Mouse (Mus musculus) layer of hippocampus, adult 8-10 months (tissue): ENCODE measurements around the gene Tmem240. TPM values are rescaled to one million over a fixed set of nuclear protein-coding genes. Genes with fewer than 3 reads are reported as not detected.
"Not testable (repeated sequence)": the region's sequence is repeated elsewhere in the genome, so short reads cannot be mapped to it uniquely, and the experiment has no call there.

Experiments used
- DNase-seq, 2 experiments: peaks; one replicate each; pipeline ENCODE4 v3.0.0; 2022; ENCODE audit warnings: low spot score in 2 of 2
- total RNA-seq, 4 experiments: library from RNA; stranded (reverse); gene quantifications; 2 replicates each; pipeline ENCODE4 v1.2.4; 2022

The Tmem240 gene
- 10 to 100 TPM; 32.7 to 35.8 (median 34.4) TPM for total RNA-seq

DNA sequence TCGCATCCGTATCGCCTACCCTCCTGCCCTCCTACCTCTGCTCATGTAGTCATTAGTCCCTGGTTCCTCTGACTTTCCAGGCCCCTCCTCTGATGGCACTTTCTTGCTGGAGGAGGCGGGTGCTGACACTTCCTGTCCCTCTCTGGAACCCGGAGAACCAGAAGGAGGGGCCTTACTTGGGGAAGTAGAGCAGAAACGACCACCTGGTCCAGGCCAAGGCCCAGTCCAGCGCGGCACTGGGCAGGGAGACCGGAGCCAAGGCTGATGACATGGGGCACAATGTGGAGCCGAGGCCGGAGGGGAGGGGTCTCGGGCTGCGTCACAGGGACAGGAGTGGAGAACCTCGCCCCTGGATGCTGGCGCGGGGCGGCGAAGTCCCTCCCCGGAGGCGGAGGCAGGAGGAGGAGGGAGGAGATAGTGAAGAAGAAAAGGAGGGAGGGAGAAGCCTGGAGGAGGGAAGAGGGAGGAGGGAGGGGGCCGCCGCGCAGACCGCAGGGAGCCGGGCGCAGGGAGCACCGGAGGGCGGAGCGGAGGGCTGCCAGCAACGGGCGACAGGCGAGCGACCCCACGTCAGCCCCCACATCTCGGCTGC is at the start of gene Tmem240:
Gene Tmem240, plus strand, starts transcription at position 451 of the 592 bp plus-strand sequence.
- peak; percentile 86 to 90 for DNase-seq

DNA sequence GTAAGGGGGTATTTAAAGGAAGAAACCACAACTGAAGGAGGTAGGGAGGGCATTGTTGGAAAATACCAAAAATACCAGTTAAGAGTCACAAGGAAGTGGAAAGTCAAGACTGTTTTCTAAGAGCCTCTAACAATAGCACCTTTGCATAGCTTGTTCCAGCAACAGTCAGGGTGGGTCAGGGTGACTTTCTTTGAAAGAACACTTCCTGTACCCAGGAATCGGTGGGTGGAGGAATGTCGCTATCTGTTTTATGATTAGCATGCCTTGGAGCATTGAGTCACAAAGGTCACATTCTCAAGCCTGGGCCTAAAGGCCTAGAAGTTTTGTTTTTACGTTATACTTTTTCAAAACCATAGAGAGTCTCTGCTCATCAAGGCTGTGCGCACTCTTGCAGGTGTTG is 46.8 kb upstream of the Tmem240 start:
- DNase-seq: not testable (repeated sequence)

DNA sequence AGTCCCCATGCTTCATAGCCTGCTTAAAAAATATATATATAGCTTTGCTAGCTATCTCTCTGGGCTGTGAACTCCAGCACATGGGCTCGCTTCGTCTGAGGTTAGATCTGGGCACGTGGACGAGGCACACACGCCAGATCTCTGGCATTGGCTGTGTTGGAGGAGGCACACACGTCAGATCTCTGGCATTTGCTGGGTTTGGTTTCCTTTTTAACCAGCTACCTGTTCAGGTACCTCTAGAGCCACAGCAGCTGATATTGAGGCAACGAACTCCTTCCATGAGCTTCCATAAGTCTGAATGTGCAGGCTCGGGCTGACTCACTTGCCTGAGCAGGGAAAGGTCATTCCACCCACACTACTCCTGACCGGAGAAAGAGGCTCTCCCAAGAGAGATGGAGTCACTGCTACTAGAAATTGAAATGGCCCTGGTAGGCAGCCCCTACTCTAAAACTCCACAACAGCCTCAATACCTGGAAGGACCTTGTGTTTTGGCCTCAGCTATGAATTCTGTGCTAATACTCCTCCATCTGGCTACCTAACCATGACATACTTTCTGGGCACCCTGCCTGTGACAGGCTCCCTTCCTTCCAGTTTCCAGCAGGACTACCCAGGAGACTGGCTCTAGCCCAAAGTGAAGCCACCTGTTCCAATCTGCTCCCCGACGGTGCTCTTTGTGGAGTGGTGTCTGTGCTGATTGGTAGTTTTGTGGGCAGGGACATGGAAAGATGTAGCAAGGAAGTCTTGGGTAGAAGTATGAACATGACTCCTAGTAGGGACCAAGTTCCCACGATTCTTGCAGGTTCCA is 43.8 kb upstream of the Tmem240 start:
- peak; percentile 72 to 80 for DNase-seq

DNA sequence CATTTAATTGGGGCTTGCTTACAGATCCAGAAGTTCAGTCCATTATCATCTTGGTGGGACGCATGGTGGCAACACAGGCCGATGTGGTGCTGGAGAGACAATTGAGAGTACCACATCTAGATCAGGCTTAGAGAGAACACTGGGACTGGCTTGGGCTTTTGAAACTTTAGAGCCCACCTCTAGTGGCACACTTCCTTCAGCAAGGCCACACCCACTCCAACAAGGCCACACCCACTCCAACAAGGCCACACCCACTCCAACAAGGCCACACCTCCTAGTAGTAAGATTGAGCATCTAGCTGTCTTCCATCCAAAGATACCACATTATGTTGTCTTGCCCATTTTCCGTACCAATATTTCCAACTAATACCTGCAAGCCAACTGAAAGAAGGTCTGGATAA is 42.2 kb upstream of the Tmem240 start:
- no peak for DNase-seq

DNA sequence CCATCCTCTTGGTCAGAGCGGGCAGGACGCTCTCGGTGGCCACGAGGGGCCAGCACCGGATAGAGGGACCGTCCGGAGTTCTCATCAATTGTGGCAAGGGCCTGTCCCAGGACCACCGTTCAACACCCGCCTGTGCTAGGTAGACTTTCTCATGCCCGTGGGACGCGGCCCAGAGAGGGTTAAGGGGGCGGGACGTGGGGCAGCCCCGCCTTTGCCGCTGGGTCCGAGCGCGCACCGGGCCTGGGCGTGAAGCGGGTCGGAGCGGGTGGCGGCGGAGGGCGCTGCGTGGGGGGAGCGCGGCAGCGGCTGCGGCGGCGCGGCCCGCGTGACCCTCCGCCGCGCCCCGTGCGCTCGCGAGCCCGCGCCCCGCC is 40.5 kb upstream of the Tmem240 start, which contains the start of gene Fndc10:
Gene Fndc10, plus strand, starts transcription at position 232 of the 371 bp plus-strand sequence.
- peak; percentile 49 to 62 for DNase-seq

DNA sequence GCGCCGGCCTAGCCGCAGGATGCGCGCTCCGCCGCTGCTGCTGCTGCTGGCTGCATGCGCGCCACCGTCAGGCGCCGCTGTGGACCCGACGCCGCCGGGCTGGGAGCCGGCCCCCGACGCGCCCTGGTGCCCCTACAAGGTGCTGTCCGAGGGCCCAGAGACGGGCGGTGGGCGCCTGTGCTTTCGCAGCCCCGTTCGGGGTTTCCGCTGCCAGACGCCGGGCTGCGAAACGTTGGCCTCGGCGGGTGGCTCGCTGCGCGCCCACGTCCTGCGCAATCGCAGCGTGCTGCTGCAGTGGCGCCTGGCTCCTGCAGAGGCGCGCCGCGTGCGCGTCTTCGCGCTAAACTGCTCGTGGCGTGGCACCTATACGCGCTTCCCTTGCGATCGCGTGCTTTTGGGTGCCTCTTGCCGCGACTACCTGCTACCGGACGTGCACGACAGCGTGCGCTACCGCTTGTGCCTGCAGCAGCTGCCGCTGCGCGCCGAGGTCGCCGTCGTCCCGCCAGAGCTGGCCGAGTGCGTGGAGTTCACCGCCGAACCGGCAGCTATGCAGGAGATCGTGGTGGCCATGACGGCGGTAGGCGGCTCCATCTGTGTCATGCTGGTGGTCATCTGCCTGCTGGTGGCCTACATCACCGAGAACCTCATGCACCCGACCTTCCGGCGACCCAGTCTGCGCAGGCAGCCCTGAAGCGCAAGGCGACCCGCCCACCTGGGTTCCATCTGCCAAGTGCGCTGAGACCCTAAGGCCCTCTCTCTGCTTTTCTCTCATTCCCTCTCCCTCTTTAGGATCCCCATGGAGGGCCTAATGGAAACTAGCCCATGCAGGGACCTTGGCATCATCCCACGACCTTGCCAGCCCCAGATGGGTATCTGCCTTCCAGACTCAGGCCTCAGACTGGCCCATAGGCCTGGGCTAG is 39.9 kb upstream of the Tmem240 start:
- peak; percentile 60 to 76 for DNase-seq

DNA sequence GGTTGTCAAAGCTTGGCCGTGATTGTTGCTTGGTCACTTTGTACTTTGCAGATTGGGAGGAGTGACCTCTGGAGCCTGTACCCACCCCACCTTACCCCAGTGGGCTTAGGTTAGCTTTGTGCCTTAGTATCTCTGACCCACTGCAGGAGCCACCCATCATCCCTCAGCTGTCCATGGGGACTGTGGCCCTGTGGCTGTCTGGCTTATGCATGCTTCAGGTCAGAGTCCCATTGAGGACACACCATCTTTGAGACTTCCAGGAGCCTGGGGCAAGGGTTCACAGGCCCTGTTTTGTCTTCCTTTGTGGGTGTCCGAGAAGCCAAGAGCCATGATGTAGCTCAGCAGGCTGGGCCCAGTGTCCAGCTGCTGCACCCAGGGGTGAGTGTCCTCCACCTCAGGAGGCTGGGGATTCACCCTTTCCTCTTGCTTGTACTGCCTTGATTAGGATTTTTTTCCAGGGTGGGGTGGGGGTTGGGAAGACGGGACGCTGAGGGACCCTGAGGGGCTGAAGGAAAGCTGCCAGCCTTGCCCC is 39.0 kb upstream of the Tmem240 start:
- no peak for DNase-seq

DNA sequence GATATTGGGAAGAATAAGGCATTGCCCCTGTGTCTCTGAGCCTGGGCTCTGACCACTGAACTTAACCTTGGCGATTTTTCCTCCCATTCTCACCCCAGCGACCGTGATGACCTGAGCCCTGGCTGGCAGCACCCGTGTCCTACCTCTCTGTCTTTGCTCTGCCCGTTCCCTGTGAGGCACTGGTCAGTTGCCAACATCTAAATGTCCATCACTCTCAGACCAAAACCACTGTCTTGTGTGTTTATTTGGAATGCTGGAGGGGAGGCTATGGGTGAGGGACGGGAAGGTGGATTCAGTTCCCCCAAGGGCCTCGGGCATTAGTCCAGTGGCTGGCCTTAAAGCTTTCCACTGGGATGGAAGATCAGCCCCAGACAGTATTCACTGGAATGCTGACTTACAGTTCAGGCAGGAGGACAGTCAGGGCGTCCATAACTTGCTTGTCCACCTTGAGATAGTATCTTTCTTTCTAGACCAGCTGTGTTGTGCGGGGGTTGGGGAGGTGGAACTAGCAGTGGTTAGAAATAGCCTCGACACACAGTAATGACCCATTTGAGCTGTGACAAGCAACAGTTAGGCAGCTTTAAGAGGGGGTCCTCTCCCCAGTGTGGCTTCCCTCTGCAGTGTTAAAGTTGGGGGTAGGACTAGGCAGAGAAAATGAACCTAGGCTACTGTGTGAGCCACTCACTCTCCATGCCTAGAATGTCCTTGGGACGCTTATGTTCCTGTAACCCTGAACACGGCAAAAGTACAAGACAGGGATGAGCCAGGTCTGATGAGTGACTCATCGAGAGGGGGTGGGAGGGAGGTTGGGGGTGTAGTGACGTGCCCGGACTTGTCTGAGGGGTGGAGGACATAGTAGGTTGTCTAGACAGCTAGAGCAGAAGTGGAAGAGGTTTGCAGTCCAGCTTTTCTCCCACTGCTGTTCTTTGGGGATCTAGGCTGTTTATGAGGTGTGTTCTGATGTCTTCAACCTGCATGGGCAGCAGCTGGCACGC is 38.0 kb upstream of the Tmem240 start:
- DNase-seq: no peak

DNA sequence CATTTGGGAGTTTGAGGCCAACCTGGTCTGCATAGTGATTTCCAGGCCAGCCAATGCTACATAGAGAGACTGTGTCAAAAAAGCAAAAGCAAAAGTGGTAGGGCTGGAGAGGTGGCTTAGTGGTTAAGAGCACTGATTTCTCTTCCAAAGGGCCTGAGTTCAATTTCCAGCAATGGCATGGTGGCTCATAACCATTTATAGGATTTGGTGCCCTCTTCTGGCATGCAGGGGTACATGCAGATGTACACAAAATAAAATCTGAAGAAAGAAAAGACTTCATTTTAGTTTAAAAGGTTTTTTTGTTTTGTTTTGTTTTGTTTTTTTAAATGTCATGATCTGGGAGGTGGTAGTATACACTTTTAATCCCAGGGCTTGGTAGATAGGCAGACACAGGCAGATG is 34.2 kb upstream of the Tmem240 start:
- no peak for DNase-seq

DNA sequence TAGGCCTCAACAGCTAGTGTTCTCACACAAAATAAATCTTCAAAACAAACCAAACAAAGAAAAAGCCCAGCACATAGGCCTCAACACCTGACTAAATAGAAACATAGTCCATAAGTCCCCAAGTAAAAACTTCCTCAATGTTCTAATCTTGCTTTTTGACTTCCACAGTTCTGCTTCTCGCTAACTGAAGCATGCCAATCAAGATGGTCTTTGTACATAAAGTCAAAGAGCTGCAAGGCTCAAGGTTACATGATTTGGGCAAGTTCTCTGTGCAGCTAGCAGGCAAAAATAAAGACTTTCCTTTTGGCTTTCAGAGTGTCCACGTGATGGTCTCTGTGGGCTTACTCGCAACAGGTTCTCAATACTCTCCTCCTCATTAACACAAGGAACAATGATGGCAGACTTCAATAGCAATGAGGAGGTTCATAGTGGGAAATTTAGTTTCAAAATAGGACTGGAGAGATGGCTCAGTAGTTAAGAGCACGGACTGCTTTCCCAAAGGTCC is 31.1 kb upstream of the Tmem240 start:
- no peak for DNase-seq

DNA sequence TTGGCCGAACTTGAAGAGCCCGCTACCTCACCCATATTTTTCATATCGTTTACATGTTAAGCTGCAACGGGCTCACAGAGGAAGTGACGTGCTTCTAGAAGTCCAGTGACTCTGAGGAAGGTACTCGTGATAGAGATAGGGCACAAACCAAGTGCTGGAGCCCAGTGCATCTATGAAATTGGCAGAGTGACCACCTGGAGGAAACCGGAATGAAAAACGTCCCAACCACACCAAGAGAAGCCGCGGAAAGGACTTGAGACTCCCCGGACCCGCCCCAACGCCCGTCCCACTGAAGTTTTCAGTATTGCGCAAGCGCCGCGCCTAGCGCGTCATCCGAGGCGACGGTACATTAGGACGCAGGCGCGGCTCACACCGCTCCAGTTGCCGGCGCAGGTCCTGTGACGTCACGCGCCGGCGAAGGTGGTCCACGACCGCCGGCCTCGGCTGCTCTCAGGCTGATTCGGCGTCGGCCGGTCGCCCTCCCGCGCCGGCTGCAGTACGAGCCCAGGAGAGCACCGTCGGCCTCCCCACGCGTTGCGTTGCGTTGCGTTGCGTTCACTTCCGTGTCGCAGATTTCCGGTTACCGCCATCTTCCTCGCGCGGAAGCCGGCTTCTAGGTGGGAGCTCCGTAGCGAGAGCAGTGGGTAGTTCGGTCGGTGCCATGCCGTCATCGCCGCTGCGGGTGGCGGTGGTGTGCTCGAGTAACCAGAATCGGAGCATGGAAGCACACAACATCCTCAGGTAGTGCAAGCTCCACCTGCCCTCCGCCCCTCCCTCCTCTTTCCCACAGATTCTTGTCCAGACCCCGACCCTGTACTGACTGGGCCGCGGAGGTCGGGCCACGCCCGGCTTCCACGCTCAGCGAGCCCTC is 29.6 kb upstream of the Tmem240 start, which contains the start of gene Ssu72:
Gene Ssu72, plus strand, starts transcription at position 80 of the 871 bp plus-strand sequence.
- peak; percentile 92 to 96 for DNase-seq

DNA sequence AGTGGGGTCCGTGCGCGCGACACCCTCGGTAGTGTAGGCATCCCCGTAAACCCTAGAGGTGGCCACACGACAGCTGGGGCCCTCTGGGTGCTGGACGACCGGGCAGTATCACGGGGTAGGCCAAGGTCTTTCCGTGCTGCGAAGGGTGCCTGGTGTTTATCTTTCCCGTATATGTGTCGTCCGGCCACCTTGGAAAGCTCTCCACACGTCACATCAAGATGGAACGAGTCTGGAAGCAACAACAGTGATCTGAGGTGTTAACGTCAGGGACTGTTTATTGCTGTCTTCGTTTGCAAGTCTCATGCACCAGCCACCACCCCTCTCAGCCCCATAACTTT is 29.0 kb upstream of the Tmem240 start:
- DNase-seq: no peak

DNA sequence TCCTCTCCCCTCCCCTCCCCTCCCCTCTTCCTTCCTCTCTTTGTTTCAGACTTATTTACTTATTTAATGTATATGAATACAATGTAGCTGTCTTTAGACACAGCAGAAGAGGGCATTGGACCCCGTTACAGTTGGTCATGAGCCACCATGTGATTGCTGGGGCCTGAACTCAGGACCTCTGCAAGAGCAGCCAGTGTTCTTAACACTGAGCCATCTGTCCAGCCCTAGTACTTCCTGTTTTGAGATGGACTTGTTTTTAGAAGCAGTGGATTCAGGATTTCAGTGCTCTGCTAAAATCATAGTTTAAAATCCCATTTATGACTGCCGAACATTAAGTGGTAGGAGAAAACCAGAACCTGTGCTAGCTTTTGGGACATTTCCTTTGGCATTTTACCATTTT is 26.0 kb upstream of the Tmem240 start:
- DNase-seq: no peak

DNA sequence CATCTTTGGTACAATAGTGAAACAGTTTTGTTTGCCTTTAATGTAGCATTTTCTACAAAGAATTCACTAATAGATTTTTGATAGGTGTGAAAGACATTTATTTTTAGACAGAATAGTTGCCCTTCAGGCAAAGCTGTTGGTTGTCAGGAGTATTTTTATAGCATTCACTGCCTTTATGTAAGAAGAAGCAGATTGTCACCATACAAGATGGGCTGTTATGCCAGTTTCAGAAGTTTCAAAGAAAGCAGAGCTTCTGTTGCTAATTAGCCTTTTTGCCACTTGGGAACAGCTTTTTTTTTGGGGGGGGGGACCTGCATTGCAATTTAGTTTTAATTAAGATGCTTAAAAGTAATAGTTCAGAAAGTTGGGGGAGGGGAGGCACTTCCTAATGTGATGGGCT is 25.6 kb upstream of the Tmem240 start:
- no peak for DNase-seq

DNA sequence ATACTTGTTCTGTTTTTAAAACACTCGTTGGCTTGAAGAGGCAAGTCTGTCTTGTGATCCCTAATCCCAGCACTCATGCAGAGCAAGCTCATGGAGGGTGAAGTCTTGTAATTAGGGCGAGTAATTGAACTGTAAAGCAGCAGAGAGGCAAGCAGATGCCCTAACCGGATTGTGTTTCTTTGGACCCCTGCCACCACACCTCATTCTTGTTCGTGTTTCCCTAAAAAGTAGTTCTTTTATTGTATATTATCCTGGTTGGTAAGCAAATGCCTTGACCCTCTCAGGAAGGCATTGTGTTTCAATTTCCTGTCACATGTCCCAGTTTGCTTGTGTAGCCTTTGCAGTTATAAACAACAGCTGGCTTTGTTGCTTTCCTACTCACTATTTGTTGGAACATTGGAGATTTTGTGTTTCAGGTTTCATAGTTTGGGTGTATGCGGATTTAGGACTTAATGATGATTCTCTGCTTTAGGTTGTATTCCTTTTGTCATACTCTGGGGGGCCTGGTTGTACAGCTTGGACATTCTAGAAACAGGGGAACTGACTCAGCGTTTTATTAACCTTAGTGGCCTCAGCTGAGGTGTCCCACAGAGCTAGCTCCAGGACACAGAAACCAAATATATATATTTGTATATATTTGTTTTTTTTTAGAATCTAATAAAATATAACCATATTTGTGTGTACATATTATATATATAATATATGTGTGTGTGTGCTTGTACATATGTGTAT is 23.9 kb upstream of the Tmem240 start:
- no peak for DNase-seq

DNA sequence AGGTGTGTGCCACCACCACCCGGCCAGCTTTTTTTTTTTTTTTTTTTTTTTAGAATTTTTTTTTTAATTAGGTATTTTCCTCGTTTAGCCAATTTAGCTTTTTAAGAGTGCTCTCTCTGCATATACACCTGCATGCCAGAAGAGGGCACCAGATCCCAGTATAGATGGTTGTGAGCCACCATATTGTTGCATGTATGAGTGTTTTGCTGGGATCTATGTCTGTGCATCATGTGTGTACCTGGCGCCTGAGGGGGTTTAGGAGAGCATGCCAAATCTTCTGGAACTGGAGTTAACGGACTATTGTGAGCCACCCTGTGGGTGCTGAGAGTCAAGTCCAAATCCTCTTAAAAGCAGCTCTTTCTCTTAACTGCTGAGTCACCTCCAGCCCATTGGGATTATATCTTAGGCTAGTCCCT is 12.9 kb upstream of the Tmem240 start:
- no peak for DNase-seq

DNA sequence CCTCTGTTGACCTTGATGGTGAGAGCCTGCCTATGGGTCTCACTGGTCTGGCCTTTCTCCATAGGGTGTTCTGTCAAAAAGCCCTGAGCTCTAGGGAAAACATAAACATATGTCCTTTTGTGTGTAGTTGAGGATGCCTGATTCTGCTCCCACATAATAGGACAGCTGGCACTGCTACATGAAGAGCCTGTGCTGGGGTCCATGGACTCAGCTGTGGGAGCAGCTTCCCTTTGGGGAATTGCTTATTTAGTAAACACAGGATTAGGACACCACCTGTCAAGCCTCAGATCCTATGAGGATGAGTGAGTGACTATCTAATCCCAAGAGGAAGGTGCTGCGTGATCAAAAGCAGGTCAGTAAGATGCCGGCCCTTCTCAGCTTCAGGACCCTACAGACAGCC is 6.6 kb upstream of the Tmem240 start:
- DNase-seq: no peak

DNA sequence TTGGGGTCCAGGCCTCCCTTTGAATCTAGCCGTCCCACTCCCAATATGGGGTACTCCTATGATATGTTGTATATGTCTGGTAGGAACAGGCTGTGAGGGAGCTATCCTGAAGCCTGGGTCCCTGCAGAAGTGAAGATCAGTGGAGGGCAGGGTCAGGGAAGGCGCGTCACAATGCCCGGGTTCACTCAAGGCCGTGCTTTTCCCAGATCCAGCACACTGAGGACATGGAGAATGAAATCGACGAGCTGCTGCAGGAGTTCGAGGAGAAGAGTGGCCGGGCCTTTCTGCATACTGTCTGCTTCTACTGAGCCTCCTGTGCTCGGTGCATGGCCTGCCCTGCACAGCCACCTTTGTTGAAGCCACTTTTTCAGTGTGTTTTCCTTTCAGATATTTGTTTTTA is 1.3 kb upstream of the Tmem240 start:
- DNase-seq: no peak
